Mouse (Mus musculus) lung, postnatal 14 days (tissue): ENCODE measurements around the gene Klc1.
A peak's percentile ranks its signal among the peaks of the same experiment; 100 is the strongest.

ENCODE experiments used
- DNase-seq: peaks from one replicate; pipeline ENCODE4 v3.0.0; 2021

The Klc1 gene

GRCm38 (mm10) chr12:111743981-111744423 is 14.6 kb upstream of the Klc1 start:
- DNase-seq: no peak

GRCm38 (mm10) chr12:111745274-111745673 is 13.4 kb upstream of the Klc1 start:
- no peak for DNase-seq

DNA sequence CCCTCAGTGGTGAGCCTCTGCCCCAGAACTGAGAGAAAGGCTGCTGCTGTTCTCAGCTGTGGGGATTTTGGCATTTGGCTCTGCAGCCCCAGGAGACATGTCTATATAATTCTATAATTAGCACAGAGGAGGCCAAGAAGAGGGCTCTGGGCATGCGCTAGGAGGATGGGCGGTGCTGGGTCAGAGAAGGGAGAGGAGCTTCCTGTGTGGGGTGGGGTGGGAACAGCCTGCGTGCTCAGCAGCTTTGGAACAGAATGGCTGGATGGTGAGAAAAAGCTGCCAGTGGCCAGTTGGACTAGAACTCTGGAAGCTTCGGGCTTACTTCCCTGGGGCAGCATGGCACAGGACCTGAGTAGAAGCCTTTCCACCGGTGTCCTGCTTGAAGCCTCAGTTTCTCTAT is 12.6 kb upstream of the Klc1 start:
- DNase-seq: peak; percentile 81

- no peak for DNase-seq
Measured at GRCm38 (mm10) chr12:111747421-111747820, 11.2 kb upstream of the Klc1 start.

DNA sequence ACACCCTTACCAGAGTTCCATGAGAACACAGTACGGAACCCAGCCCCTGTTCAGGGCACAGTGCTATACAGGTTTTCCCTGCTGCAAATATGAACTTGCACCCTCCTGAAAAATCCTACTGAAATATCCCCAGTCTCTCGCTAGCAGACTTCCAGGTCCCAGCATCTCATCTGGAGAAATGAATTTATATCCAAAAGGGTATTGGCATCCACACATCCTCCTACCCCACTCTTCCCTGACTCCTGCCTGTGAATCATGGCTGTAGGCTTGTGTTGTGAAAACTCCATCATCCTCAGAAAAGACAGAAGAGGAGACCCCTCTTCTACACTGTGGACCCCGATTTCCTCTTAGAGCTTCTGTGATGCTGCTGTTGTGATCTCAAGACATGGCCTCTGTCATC is 7.9 kb upstream of the Klc1 start:
- DNase-seq: no peak

DNA sequence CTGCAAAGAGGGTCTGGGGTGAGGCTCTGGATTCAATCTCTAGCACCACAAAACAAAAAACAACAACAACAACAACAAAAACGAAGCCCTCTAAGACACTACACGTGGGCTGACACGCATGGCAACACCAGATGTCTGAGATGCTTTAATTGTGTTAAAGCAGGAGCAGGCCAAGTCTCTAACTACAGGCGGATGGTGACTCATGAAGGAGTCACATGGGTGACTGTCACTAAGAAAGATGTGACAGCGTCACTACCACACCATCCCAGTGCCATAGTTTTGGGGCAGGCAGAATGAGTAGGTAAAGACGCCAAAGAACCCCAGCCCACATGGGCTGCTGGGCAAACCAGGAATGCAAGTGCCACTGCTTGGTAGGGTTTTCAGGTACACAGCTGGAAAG is 6.2 kb upstream of the Klc1 start:
- no peak for DNase-seq

DNA sequence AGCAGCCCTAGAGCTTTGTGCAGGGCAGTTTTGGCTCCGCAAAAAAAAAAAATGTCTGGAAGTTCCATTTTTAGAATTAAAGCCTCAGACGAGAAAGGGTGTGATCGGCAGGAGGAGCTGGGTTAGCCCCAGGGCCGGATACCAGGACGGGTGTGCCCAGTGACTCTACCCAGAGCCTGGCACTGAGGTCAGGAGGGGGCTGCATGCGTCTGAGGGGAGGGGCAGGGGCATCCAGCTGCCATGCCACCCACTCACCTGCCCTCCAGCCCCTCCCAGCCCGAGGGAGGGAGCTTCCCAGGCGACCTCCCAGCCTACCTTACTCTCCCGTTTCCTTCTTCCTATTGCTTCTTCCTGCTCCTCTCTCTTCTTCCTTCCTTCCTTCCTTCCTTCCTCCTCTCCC is 5.3 kb upstream of the Klc1 start:
- DNase-seq: no peak

GRCm38 (mm10) chr12:111754710-111755109 is 3.9 kb upstream of the Klc1 start:
- DNase-seq: no peak

DNA sequence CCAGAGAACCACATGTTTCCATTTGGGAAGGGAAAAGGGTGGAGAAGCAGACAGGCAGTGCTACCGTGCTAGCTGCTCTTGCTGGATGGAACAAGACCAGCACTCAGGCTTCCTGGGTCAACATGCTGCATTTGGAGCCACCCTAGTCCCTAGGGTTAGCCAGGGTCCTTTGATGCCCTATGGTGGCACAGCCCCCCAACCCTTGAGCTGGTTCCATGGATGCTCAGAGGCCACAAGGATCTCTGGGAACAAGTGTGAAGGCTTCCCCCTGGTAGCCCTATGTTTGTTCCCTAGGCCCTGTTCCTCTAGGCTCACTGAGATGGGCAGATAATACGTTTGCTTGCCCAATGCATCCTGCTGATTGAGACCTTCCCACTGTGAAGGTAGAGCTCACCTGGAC is 3.4 kb upstream of the Klc1 start:
- DNase-seq: no peak

DNA sequence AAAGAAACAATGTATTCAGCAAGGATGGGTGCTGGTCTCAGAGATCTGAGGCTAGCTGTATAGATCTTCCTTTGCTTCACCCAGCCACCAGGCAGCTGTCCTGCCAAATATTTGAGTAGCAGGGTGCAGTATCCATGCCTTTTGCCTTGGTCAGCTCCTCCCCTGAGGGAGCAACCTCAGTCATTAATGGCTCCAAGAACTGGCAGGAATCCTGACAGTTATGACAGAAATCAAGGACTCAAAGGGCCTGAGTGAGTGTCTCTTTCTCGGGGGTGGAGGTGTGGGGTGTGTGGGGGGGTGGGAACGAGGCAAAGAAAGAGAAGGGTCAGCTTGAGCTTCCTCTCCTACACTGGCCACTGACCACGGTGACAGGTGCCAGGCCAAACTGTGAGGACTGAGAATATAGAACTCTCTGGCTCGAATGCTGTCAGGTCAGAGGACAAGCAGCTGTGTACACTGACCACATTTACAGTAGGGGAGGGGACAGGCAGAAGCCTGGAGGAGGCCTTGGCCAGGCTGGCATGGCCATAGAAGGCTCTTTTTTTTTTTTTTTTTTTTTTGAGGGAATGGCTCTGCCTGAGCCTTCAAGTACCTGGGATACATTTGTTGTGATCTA is 2.5 kb upstream of the Klc1 start:
- no peak for DNase-seq

- no peak for DNase-seq
Measured at GRCm38 (mm10) chr12:111756698-111757082, 2.0 kb upstream of the Klc1 start.

GRCm38 (mm10) chr12:111757561-111758325 is 906 bp upstream of the Klc1 start:
- DNase-seq: no peak

DNA sequence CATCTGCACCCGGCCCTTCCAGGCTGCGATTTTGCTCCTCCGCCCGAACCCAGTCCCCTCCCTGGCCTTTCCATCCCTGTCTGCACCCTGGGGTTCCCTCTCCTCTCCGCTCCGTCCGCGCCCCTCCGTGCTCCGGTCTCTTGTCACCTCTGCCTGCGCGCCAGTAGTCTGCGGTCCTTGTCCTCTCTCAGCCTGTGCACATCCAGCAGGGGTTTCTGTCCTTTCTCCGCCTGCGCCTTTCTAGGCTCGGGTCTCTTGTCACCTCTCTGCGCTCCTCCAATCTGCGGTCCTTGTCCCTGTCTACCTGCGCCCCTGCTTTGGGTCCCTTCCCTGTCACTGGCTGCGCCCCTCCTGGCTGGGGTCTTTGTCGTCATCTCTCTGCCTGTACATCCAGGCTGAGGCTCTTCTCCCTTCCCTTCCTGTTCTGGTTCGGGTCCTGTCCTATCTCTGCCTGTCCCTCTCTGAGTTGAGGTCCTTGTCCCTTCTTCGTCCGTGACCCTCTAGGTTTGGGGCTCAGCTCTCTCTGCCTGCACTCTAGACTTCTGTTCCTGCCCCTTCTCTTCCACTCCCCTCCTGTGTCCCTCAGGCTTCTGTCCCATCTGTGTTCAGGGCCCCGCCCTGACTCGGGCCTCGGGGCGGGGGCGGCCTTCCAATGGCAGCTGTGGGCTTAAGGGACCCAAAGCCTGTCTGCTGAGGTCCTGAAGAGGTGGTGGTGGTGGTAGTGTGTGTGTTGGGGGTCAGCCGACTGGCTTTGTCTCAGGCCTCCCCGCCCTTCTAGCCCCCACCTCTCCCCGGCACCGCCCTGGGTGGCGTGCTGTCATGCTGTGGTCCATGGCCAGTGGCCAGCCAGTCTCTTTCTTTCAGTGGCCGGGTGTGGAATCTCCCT is 770 bp downstream of the Klc1 start:
- DNase-seq: peak; percentile 73

GRCm38 (mm10) chr12:111760306-111760908 is 1.8 kb downstream of the Klc1 start:
- no peak for DNase-seq

DNA sequence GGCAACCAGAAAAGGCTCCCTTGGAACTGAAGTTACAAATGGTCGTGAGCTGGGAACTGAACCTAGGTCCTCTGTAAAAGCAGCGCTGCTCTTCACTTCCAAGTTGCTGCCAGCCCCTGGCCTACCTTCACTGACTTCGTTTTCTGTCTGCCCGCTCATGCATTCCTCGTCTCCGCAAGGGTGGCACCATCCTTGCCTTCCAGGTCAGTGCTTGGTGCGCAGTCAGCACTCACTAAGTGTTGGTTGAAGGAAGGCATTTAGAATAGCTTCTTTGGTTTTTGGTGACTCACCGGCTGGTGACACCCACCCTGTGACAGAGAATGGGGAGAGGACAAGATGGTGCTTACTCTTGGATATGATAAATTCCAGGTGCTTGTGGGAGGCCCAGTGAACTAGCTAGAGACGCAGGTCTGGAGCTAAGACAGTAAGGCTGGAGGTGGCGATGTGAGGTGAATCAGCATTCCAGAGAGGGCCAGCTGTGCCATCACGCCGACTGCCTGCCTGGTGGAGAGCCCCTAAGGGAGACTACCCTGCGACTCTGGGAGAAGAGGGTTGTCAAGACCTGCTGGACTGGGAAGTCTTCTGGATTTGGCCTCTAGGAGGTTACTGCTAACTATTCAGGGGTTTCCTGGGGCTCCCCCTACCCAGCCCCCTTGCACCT is 4.1 kb downstream of the Klc1 start:
- no peak for DNase-seq

DNA sequence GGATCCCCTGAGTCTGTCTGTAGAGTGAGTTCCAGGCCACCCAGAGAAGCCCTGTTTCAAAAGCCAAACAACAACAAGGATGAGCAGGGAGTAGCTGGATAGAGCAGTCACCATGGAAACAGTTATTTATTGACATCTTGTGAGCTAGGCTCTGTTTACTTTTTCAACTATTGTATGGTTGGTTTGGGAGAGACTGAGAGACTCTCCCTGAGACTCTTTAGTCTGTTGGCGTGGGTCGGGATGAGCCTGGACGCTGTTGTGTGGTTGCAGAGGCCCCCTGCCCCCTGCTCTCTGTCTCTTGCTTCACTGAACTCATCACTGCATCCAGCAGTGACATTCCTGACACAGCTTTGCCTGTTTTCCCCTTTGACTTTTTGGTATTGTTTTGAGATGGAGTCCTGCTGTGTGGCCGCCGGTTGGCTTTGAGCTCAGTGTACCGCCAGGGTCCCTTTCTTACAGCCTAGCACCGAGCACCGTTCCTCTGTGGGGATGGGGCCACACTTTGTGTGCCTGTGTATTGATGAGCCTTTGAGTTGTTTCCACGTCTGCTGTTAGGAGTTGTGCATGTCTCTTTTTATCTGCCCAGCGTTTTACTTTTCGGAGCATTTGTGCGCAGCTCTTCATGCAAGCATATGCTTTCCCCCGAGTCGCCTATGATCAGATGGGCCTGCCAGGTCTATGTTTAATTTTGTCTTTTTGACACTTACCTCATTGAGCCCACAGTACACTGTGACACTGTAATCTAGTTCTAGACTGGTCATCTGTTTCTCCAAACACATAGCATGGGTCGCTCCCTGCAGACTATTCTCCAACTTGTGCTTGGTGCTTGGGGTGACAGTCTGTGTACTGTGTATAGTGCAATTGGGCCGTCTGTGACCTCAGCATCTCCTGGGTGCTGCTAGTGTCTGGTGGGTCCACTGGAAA is 7.9 kb downstream of the Klc1 start:
- DNase-seq: no peak

DNA sequence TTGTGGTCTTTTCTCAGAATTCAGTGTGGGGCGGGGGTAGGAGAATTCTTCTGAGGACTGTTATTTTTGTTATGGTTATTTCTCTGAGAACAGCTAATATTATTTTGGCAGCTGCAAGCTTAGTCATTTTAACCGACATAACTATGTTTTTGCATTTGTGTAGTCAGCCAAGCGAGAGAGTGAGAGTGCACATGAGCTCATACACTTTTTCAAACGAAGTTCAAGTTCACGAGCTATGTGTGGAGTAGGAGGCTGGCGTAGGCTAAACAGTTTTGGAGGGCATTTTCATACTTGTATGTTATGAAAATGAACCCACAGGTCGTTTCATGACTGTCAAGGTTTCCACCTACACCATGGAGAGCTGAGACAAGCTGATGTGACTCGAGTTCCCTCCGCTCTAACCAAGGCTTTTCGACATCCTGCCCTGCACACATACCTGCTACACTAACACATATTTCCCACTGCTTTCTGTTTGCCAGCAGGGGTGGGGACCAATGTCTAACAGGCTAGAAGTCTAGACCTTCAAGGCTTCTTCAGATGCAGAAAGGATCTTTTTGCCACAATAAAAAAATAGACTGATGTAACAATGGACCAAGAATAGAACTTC is 9.8 kb downstream of the Klc1 start:
- DNase-seq: no peak

GRCm38 (mm10) chr12:111769306-111769705 is 10.7 kb downstream of the Klc1 start:
- peak; percentile 79 for DNase-seq

- no peak for DNase-seq
Measured at GRCm38 (mm10) chr12:111769816-111770577, 11.3 kb downstream of the Klc1 start.

DNA sequence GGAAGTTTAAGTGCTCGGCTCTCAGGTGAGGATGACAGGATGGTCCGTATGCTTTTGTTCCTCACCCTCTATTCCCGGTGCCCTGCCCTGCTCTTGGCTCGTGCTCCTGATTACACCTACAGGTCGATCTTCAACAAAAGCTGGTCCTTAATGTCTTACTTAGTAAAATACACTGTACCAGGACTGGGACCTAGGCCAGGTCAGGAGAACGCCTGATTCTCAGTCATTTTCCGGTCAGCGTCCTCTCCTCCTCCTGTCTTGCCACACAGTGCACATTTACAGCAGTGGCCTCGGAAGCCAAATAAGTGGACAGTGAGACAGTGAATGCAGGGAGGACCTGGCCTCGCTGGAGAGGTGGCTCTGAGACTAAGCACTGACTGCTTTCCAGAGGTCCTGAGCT is 12.0 kb downstream of the Klc1 start:
- DNase-seq: no peak
